Mouse (Mus musculus): ENCODE measurements at regions not wholly inside any gene's neighbourhood (a gene's known extent, or its start where the extent isn't known, plus 50 kb on each side); places are given as distances from the start of the nearest gene placed in this dataset.
A peak's percentile ranks its signal among the peaks of the same experiment; 100 is the strongest.

GRCm38 (mm10) chr6:36098179-36098578, 289.7 kb upstream of the Chrm2 start:
- WGBS: 85% methylated on average over 4 of the region's 4 CpGs
- H3K9ac ChIP-seq (ENCODE audit: low read length): no peak overlapping the region
- H3K27me3 ChIP-seq (ENCODE audit: control insufficient read depth, insufficient read depth, low read length): no peaks in the 10 kb centered on the region
- H3K9me3 ChIP-seq (ENCODE audit: control insufficient read depth, low read length): no peaks in the 10 kb centered on the region
- H3K36me3 ChIP-seq (ENCODE audit: control insufficient read depth, insufficient read depth, low read length): no peaks in the 10 kb centered on the region
- H3K4me3 ChIP-seq (ENCODE audit: control insufficient read depth in 1 of 2, insufficient read depth in 1 of 2, low read depth in 1 of 2, low read length in 2 of 2): no peak overlapping the region
- no peak overlapping the region for H3K27ac ChIP-seq (replicated peaks in 1 of 2; ENCODE audit: control insufficient read depth in 1 of 2, insufficient read depth in 1 of 2, low read depth in 2 of 2, low read length in 2 of 2)
- H3K4me2 ChIP-seq (ENCODE audit: low read length): no peak overlapping the region
- no peak for ATAC-seq (ENCODE audit: insufficient number of reproducible peaks, insufficient read depth, low FRiP score, low read depth)
- H3K4me1 ChIP-seq (ENCODE audit: control insufficient read depth in 2 of 2, insufficient read depth in 2 of 2, low read length in 2 of 2): no peaks in the 10 kb centered on the region

GRCm38 (mm10) chr6:36108830-36109229, 279.1 kb upstream of the Chrm2 start:
- H3K27ac ChIP-seq (replicated peaks in 1 of 2; ENCODE audit: control insufficient read depth in 1 of 2, insufficient read depth in 1 of 2, low read depth in 2 of 2, low read length in 2 of 2): peak overlapping the region; percentile 67 to 72
- 0% methylated on average over 1 of the region's 1 CpGs for WGBS
- H3K9ac ChIP-seq (ENCODE audit: low read length): no peak overlapping the region
- H3K36me3 ChIP-seq (ENCODE audit: control insufficient read depth, insufficient read depth, low read length): no peaks in the 10 kb centered on the region
- no peaks in the 10 kb centered on the region for H3K9me3 ChIP-seq (ENCODE audit: control insufficient read depth, low read length)
- no peaks in the 10 kb centered on the region for H3K27me3 ChIP-seq (ENCODE audit: control insufficient read depth, insufficient read depth, low read length)
- peak; percentile 66; the same call in 1 of the 2 replicates for ATAC-seq (ENCODE audit: insufficient number of reproducible peaks, insufficient read depth, low FRiP score, low read depth)
- H3K4me2 ChIP-seq (ENCODE audit: low read length): peak overlapping the region; percentile 36
- H3K4me3 ChIP-seq (ENCODE audit: control insufficient read depth in 1 of 2, insufficient read depth in 1 of 2, low read depth in 1 of 2, low read length in 2 of 2): no peak overlapping the region
- H3K4me1 ChIP-seq (ENCODE audit: control insufficient read depth in 2 of 2, insufficient read depth in 2 of 2, low read length in 2 of 2): peaks cover 0 to 14% of the 10 kb centered on the region in 2 experiments; a peak in 3 of 4 replicates

- Histone ChIP-seq H3K4me2 (ENCODE audit: low read length) (no peak overlapping the region), H3K36me3 (ENCODE audit: control insufficient read depth, insufficient read depth, low read length) (no peaks in the 10 kb centered on the region), H3K9ac (ENCODE audit: low read length) (no peak overlapping the region), H3K27me3 (ENCODE audit: control insufficient read depth, insufficient read depth, low read length) (no peaks in the 10 kb centered on the region), H3K27ac (replicated peaks in 1 of 2; ENCODE audit: control insufficient read depth in 1 of 2, insufficient read depth in 1 of 2, low read depth in 2 of 2, low read length in 2 of 2) (no peak overlapping the region), H3K4me3 (ENCODE audit: control insufficient read depth in 1 of 2, insufficient read depth in 1 of 2, low read depth in 1 of 2, low read length in 2 of 2) (no peak overlapping the region), H3K9me3 (ENCODE audit: control insufficient read depth, low read length) (0 out of 2 replicates have a peak, but pooled peaks cover 1% of the 10 kb centered on the region), H3K4me1 (ENCODE audit: control insufficient read depth in 2 of 2, insufficient read depth in 2 of 2, low read length in 2 of 2) (no peaks in the 10 kb centered on the region)
- no peak for ATAC-seq (ENCODE audit: insufficient number of reproducible peaks, insufficient read depth, low FRiP score, low read depth)
- WGBS: 71% methylated on average over 1 of the region's 1 CpGs
Observed at GRCm38 (mm10) chr6:36137223-36137622, 250.7 kb upstream of the Chrm2 start.

- Histone ChIP-seq H3K9me3 (ENCODE audit: control insufficient read depth, low read length) (0 out of 2 replicates have a peak, but pooled peaks cover 2% of the 10 kb centered on the region), H3K27me3 (ENCODE audit: control insufficient read depth, insufficient read depth, low read length) (no peaks in the 10 kb centered on the region), H3K36me3 (ENCODE audit: control insufficient read depth, insufficient read depth, low read length) (no peaks in the 10 kb centered on the region), H3K9ac (ENCODE audit: low read length) (no peak overlapping the region), H3K4me3 (ENCODE audit: control insufficient read depth in 1 of 2, insufficient read depth in 1 of 2, low read depth in 1 of 2, low read length in 2 of 2) (no peak overlapping the region), H3K4me1 (ENCODE audit: control insufficient read depth in 2 of 2, insufficient read depth in 2 of 2, low read length in 2 of 2) (no peaks in the 10 kb centered on the region), H3K27ac (replicated peaks in 1 of 2; ENCODE audit: control insufficient read depth in 1 of 2, insufficient read depth in 1 of 2, low read depth in 2 of 2, low read length in 2 of 2) (no peak overlapping the region), H3K4me2 (ENCODE audit: low read length) (no peak overlapping the region)
- no peak for ATAC-seq (ENCODE audit: insufficient number of reproducible peaks, insufficient read depth, low FRiP score, low read depth)
- WGBS: 67% methylated on average over 1 of the region's 1 CpGs
Observed at GRCm38 (mm10) chr6:36147267-36147666, 240.6 kb upstream of the Chrm2 start.

GRCm38 (mm10) chr6:36174514-36174913, 213.4 kb upstream of the Chrm2 start:
- Histone ChIP-seq H3K9ac (ENCODE audit: low read length) (no peak overlapping the region), H3K4me2 (ENCODE audit: low read length) (no peak overlapping the region), H3K27me3 (ENCODE audit: control insufficient read depth, insufficient read depth, low read length) (no peaks in the 10 kb centered on the region), H3K4me3 (ENCODE audit: control insufficient read depth in 1 of 2, insufficient read depth in 1 of 2, low read depth in 1 of 2, low read length in 2 of 2) (no peak overlapping the region), H3K27ac (replicated peaks in 1 of 2; ENCODE audit: control insufficient read depth in 1 of 2, insufficient read depth in 1 of 2, low read depth in 2 of 2, low read length in 2 of 2) (no peak overlapping the region), H3K9me3 (ENCODE audit: control insufficient read depth, low read length) (no peaks in the 10 kb centered on the region), H3K36me3 (ENCODE audit: control insufficient read depth, insufficient read depth, low read length) (no peaks in the 10 kb centered on the region), H3K4me1 (ENCODE audit: control insufficient read depth in 2 of 2, insufficient read depth in 2 of 2, low read length in 2 of 2) (no peaks in the 10 kb centered on the region)
- no peak for ATAC-seq (ENCODE audit: insufficient number of reproducible peaks, insufficient read depth, low FRiP score, low read depth)

- H3K27me3 ChIP-seq (ENCODE audit: control insufficient read depth, insufficient read depth, low read length): no peaks in the 10 kb centered on the region
- no peak overlapping the region for H3K27ac ChIP-seq (replicated peaks in 1 of 2; ENCODE audit: control insufficient read depth in 1 of 2, insufficient read depth in 1 of 2, low read depth in 2 of 2, low read length in 2 of 2)
- no peaks in the 10 kb centered on the region for H3K4me1 ChIP-seq (ENCODE audit: control insufficient read depth in 2 of 2, insufficient read depth in 2 of 2, low read length in 2 of 2)
- no peak overlapping the region for H3K4me3 ChIP-seq (ENCODE audit: control insufficient read depth in 1 of 2, insufficient read depth in 1 of 2, low read depth in 1 of 2, low read length in 2 of 2)
- no peak for ATAC-seq (ENCODE audit: insufficient number of reproducible peaks, insufficient read depth, low FRiP score, low read depth)
- no peak overlapping the region for H3K4me2 ChIP-seq (ENCODE audit: low read length)
- 91% methylated on average over 3 of the region's 3 CpGs for WGBS
- no peak overlapping the region for H3K9ac ChIP-seq (ENCODE audit: low read length)
- H3K9me3 ChIP-seq (ENCODE audit: control insufficient read depth, low read length): no peaks in the 10 kb centered on the region
- H3K36me3 ChIP-seq (ENCODE audit: control insufficient read depth, insufficient read depth, low read length): no peaks in the 10 kb centered on the region
Observed at GRCm38 (mm10) chr6:36175112-36175511, 212.8 kb upstream of the Chrm2 start.

- H3K9ac ChIP-seq (ENCODE audit: low read length): no peak overlapping the region
- no peak overlapping the region for H3K4me3 ChIP-seq (ENCODE audit: control insufficient read depth in 1 of 2, insufficient read depth in 1 of 2, low read depth in 1 of 2, low read length in 2 of 2)
- H3K4me2 ChIP-seq (ENCODE audit: low read length): no peak overlapping the region
- no peaks in the 10 kb centered on the region for H3K9me3 ChIP-seq (ENCODE audit: control insufficient read depth, low read length)
- 78% methylated on average over 3 of the region's 3 CpGs for WGBS
- H3K27ac ChIP-seq (replicated peaks in 1 of 2; ENCODE audit: control insufficient read depth in 1 of 2, insufficient read depth in 1 of 2, low read depth in 2 of 2, low read length in 2 of 2): no peak overlapping the region
- no peaks in the 10 kb centered on the region for H3K36me3 ChIP-seq (ENCODE audit: control insufficient read depth, insufficient read depth, low read length)
- ATAC-seq (ENCODE audit: insufficient number of reproducible peaks, insufficient read depth, low FRiP score, low read depth): no peak
- no peaks in the 10 kb centered on the region for H3K27me3 ChIP-seq (ENCODE audit: control insufficient read depth, insufficient read depth, low read length)
- peaks cover 0 to 3% of the 10 kb centered on the region in 2 experiments; a peak in 2 of 4 replicates for H3K4me1 ChIP-seq (ENCODE audit: control insufficient read depth in 2 of 2, insufficient read depth in 2 of 2, low read length in 2 of 2)
Observed at GRCm38 (mm10) chr6:36179895-36180294, 208.0 kb upstream of the Chrm2 start.

GRCm38 (mm10) chr6:36182698-36183097, 205.2 kb upstream of the Chrm2 start:
- H3K9me3 ChIP-seq (ENCODE audit: control insufficient read depth, low read length): no peaks in the 10 kb centered on the region
- no peak overlapping the region for H3K9ac ChIP-seq (ENCODE audit: low read length)
- H3K4me3 ChIP-seq (ENCODE audit: control insufficient read depth in 1 of 2, insufficient read depth in 1 of 2, low read depth in 1 of 2, low read length in 2 of 2): no peak overlapping the region
- H3K27me3 ChIP-seq (ENCODE audit: control insufficient read depth, insufficient read depth, low read length): no peaks in the 10 kb centered on the region
- H3K27ac ChIP-seq (replicated peaks in 1 of 2; ENCODE audit: control insufficient read depth in 1 of 2, insufficient read depth in 1 of 2, low read depth in 2 of 2, low read length in 2 of 2): no peak overlapping the region
- no peak overlapping the region for H3K4me2 ChIP-seq (ENCODE audit: low read length)
- H3K36me3 ChIP-seq (ENCODE audit: control insufficient read depth, insufficient read depth, low read length): no peaks in the 10 kb centered on the region
- ATAC-seq (ENCODE audit: insufficient number of reproducible peaks, insufficient read depth, low FRiP score, low read depth): no peak
- 69% methylated on average over 1 of the region's 1 CpGs for WGBS
- peaks cover 0 to 3% of the 10 kb centered on the region in 2 experiments; a peak in 2 of 4 replicates for H3K4me1 ChIP-seq (ENCODE audit: control insufficient read depth in 2 of 2, insufficient read depth in 2 of 2, low read length in 2 of 2)
